Mouse (Mus musculus): ENCODE results near the gene Zzef1.

GRCm38 (mm10) chr11:72948254-72948653, 152.2 kb downstream of the Zzef1 start:
- TF ChIP-seq CTCF (IDR thresholded peaks at IDR 0.05; ENCODE audit: extremely low read depth, insufficient read length, insufficient replicate concordance, low read depth, low read length) (no peak), POLR2A (IDR thresholded peaks at IDR 0.05; ENCODE audit: low read depth, low read length) (no peak)

Measured in small intestine, adult 2 months (tissue).